Comparison of ENCODE assay signal across 15 mouse cellular contexts in the genomic region with DNA sequence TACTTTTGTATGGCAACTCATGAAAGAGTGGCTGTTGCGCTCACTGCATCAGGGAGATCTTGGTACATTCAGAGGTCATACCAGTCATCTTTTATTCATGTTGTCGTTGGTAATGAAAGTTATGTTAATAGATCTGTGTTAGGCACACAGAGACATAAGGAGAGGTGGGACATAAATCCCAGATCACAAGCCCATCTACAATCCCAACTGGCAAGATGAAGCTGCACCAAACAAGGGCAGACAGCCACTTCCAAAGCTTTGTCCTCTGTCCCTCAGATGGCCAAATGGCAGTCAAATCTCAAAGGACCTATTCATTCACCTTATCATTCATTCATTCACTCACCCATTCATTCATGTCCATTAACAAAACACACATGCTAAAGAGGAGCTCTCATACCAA.
"Had no signal": no experiment of that assay in that cellular context is flagged by ENCODE, and none has a peak within 500 bp of the region (broad histone marks: within the 10 kb centered on the region; RNA-seq: fewer than 3 reads in every experiment).

No protein-coding gene starts in this region.

- ATAC-seq: liver, postnatal 0 days had no signal

- H3K4me2 ChIP-seq: limb, embryonic 12.5 days; liver, embryonic 13.5 days; lung, embryonic 15.5 days had no signal

- H3K9me3 ChIP-seq: limb, embryonic 12.5 days; lung, embryonic 15.5 days; megakaryocyte, embryonic 14.5 days had no signal

- DNase-seq: kidney, adult 18-20 months; kidney, postnatal 10 days; kidney, postnatal 4 days; liver; liver, embryonic 13.5 days; liver, postnatal 0 days; lung, postnatal 14 days; right cerebral cortex, adult 18-20 months; right cerebral cortex, postnatal 25 days; thymus, postnatal 36 days had no signal

- H3K27me3 ChIP-seq: limb, embryonic 12.5 days; liver, embryonic 13.5 days; lung, embryonic 15.5 days; megakaryocyte, embryonic 14.5 days had no signal

- H3K4me1 ChIP-seq: limb, embryonic 12.5 days; liver, embryonic 13.5 days; lung, embryonic 15.5 days; megakaryocyte, embryonic 14.5 days had no signal

- H3K36me3 ChIP-seq: limb, embryonic 12.5 days; liver, embryonic 13.5 days; lung, embryonic 15.5 days had no signal

- H3K4me3 ChIP-seq: layer of hippocampus, adult 2 months; limb, embryonic 12.5 days; liver, embryonic 13.5 days; lung, embryonic 15.5 days; megakaryocyte, embryonic 14.5 days had no signal

- H3K9ac ChIP-seq: limb, embryonic 12.5 days; liver, embryonic 13.5 days; liver, postnatal 0 days; lung, embryonic 15.5 days had no signal

- H3K27ac ChIP-seq: layer of hippocampus, adult 2 months; limb, embryonic 12.5 days; liver, embryonic 13.5 days; lung, embryonic 15.5 days; macrophage had no signal
